Mouse (Mus musculus): ENCODE measurements around the gene Vps26c. TPM values are rescaled to one million over a fixed set of nuclear protein-coding genes. Genes with fewer than 3 reads are reported as not detected.

Vps26c gene
- 34.5 and 45.6 TPM in 2 replicates for total RNA-seq (2017)

- ATAC-seq (ENCODE audit: extremely low read depth, insufficient number of reproducible peaks, low FRiP score, poor library complexity, severe bottlenecking), result peak; percentile 82
Measured at GRCm38 (mm10) chr16:94526344-94527151, at the start of gene Vps26c. Gene Vps26c (minus strand): TSS chr16:94526830.

- no peak for ATAC-seq (ENCODE audit: extremely low read depth, insufficient number of reproducible peaks, low FRiP score, poor library complexity, severe bottlenecking)
Measured at GRCm38 (mm10) chr16:94575757-94576156, 49.1 kb upstream of the Vps26c start.

GRCm38 (mm10) chr16:94574718-94575094 lies 48.1 kb upstream of the Vps26c start:
- no peak for ATAC-seq (ENCODE audit: extremely low read depth, insufficient number of reproducible peaks, low FRiP score, poor library complexity, severe bottlenecking)

GRCm38 (mm10) chr16:94574025-94574717 lies 47.5 kb upstream of the Vps26c start:
- no peak for ATAC-seq (ENCODE audit: extremely low read depth, insufficient number of reproducible peaks, low FRiP score, poor library complexity, severe bottlenecking)

GRCm38 (mm10) chr16:94572422-94572821 lies 45.8 kb upstream of the Vps26c start:
- ATAC-seq (ENCODE audit: extremely low read depth, insufficient number of reproducible peaks, low FRiP score, poor library complexity, severe bottlenecking), result no peak

GRCm38 (mm10) chr16:94571111-94571993 lies 44.7 kb upstream of the Vps26c start:
- no peak for ATAC-seq (ENCODE audit: extremely low read depth, insufficient number of reproducible peaks, low FRiP score, poor library complexity, severe bottlenecking)

GRCm38 (mm10) chr16:94570361-94571041 lies 43.9 kb upstream of the Vps26c start:
- ATAC-seq (ENCODE audit: extremely low read depth, insufficient number of reproducible peaks, low FRiP score, poor library complexity, severe bottlenecking), result no peak

GRCm38 (mm10) chr16:94569229-94570176 lies 42.9 kb upstream of the Vps26c start, which contains the start of gene Dyrk1a:
Gene Dyrk1a (plus strand): TSS chr16:94570010.
- ATAC-seq (ENCODE audit: extremely low read depth, insufficient number of reproducible peaks, low FRiP score, poor library complexity, severe bottlenecking), result peak; percentile 90

- ATAC-seq (ENCODE audit: extremely low read depth, insufficient number of reproducible peaks, low FRiP score, poor library complexity, severe bottlenecking), result peak; percentile 1; the same call in 1 of the 2 replicates
Measured at GRCm38 (mm10) chr16:94568335-94569228, 42.0 kb upstream of the Vps26c start.

- no peak for ATAC-seq (ENCODE audit: extremely low read depth, insufficient number of reproducible peaks, low FRiP score, poor library complexity, severe bottlenecking)
Measured at GRCm38 (mm10) chr16:94567751-94568150, 41.1 kb upstream of the Vps26c start.

- ATAC-seq (ENCODE audit: extremely low read depth, insufficient number of reproducible peaks, low FRiP score, poor library complexity, severe bottlenecking), result no peak
Measured at GRCm38 (mm10) chr16:94566834-94567585, 40.4 kb upstream of the Vps26c start.

GRCm38 (mm10) chr16:94566124-94566523 lies 39.5 kb upstream of the Vps26c start:
- no peak for ATAC-seq (ENCODE audit: extremely low read depth, insufficient number of reproducible peaks, low FRiP score, poor library complexity, severe bottlenecking)

GRCm38 (mm10) chr16:94560618-94561017 lies 34.0 kb upstream of the Vps26c start:
- ATAC-seq (ENCODE audit: extremely low read depth, insufficient number of reproducible peaks, low FRiP score, poor library complexity, severe bottlenecking), result no peak

- ATAC-seq (ENCODE audit: extremely low read depth, insufficient number of reproducible peaks, low FRiP score, poor library complexity, severe bottlenecking), result no peak
Measured at GRCm38 (mm10) chr16:94559782-94560181, 33.2 kb upstream of the Vps26c start.

- ATAC-seq (ENCODE audit: extremely low read depth, insufficient number of reproducible peaks, low FRiP score, poor library complexity, severe bottlenecking), result no peak
Measured at GRCm38 (mm10) chr16:94559282-94559681, 32.7 kb upstream of the Vps26c start.

GRCm38 (mm10) chr16:94556228-94556627 lies 29.6 kb upstream of the Vps26c start:
- ATAC-seq (ENCODE audit: extremely low read depth, insufficient number of reproducible peaks, low FRiP score, poor library complexity, severe bottlenecking), result no peak

Data from neutrophil, adult 5-6 weeks (primary cell).